Mouse (Mus musculus): ENCODE measurements around the gene Triml1. TPM values are rescaled to one million over a fixed set of nuclear protein-coding genes. Genes with fewer than 3 reads are reported as not detected.
A peak's percentile ranks its signal among the peaks of the same experiment; 100 is the strongest.

Gene Triml1
- polyA plus RNA-seq (2016; fragmentation: Nextera tagmentation; extraction: Ambion mirVana) = not detected in 2 replicates

- WGBS = 84% methylated on average over 2 of the region's 2 CpGs
- H3K4me1 ChIP-seq = no peaks in the 10 kb centered on the region
- DNase-seq (ENCODE audit: low spot score) = no peak
These were observed at the start of gene Triml1 for GRCm38 (mm10) chr8:43141386-43141785. Triml1 (minus strand) TSS chr8:43141486.

GRCm38 (mm10) chr8:43182281-43182680, 41.0 kb upstream of the Triml1 start:
- Histone ChIP-seq H3K4me1 (no peaks in the 10 kb centered on the region), H3K9me3 (no peaks in the 10 kb centered on the region), H3K27me3 (replicated peaks; ENCODE audit: low read depth, poor library complexity, severe bottlenecking) (no peaks in the 10 kb centered on the region), H3K27ac (replicated peaks) (no peak overlapping the region), H3K36me3 (replicated peaks) (no peaks in the 10 kb centered on the region), H3K4me3 (no peak overlapping the region)
- 83% methylated on average over 2 of the region's 2 CpGs for WGBS
- DNase-seq (ENCODE audit: low spot score) = no peak

More at GRCm38 (mm10) chr8:43141386-43141785, at the start of gene Triml1:
- Histone ChIP-seq H3K9me3 (no peaks in the 10 kb centered on the region), H3K27me3 (replicated peaks; ENCODE audit: low read depth, poor library complexity, severe bottlenecking) (no peaks in the 10 kb centered on the region), H3K4me3 (no peak within 1 kb of the TSS), H3K27ac (replicated peaks) (no peak within 1 kb of the TSS), H3K36me3 (replicated peaks) (no peaks in the 10 kb centered on the region)

GRCm38 (mm10) chr8:43180054-43180690, 38.9 kb upstream of the Triml1 start, which contains the start of gene Triml2:
Triml2 (plus strand) TSS chr8:43180541.
- H3K27me3 ChIP-seq (replicated peaks; ENCODE audit: low read depth, poor library complexity, severe bottlenecking) = no peaks in the 10 kb centered on the region
- no peaks in the 10 kb centered on the region for H3K4me1 ChIP-seq
- no peak within 1 kb of the TSS for H3K27ac ChIP-seq (replicated peaks)
- no peak within 1 kb of the TSS for H3K4me3 ChIP-seq
- H3K36me3 ChIP-seq (replicated peaks) = no peaks in the 10 kb centered on the region
- H3K9me3 ChIP-seq = no peaks in the 10 kb centered on the region
- no peak for DNase-seq (ENCODE audit: low spot score)
- 94% methylated on average over 13 of the region's 13 CpGs for WGBS

DNA sequence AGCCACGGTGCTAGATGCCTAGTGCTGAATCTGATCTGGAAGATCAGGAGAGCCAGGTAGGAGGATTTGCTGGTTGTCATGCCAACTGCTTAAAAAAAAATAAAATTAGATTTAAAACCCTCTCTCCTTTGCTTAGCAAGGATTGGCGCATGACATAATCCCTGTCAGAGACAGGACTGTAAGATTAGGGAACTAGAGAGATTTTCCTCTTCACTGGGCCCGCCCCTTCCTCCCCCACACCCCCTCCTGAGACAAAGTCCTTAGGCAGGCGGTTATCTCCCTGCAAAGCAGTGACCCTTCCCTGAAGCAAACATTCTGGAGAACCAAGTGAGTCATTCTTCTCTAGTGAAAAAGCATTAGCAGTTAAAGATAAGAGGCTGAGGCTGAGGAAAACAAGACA, 37.9 kb upstream of the Triml1 start:
- 49% methylated on average over 4 of the region's 4 CpGs for WGBS
- no peak overlapping the region for H3K4me3 ChIP-seq
- no peak for DNase-seq (ENCODE audit: low spot score)
- no peaks in the 10 kb centered on the region for H3K36me3 ChIP-seq (replicated peaks)
- H3K9me3 ChIP-seq = no peaks in the 10 kb centered on the region
- H3K27me3 ChIP-seq (replicated peaks; ENCODE audit: low read depth, poor library complexity, severe bottlenecking) = no peaks in the 10 kb centered on the region
- H3K4me1 ChIP-seq = no peaks in the 10 kb centered on the region
- H3K27ac ChIP-seq (replicated peaks) = no peak overlapping the region

DNA sequence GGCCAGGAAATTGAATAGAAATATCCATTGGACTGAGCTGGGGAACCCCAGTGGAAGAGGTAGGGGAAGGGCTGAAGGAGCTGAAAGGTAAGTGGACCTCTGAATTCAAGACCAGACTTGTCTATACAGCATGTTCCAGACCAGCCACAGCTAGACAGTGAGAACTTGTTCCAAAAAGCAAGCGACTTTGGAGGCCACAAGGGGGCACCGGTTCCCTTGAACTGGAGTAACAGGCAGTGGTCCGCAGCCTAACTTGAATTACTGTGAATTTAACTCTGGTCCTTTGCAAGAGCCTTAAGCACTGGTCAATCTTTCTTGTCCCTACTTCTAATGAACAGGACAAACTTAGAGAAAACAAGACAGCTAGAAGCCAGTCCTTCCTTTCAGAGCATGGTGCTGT, 37.0 kb upstream of the Triml1 start:
- Histone ChIP-seq H3K36me3 (replicated peaks) (no peaks in the 10 kb centered on the region), H3K4me1 (no peaks in the 10 kb centered on the region), H3K27me3 (replicated peaks; ENCODE audit: low read depth, poor library complexity, severe bottlenecking) (no peaks in the 10 kb centered on the region), H3K4me3 (no peak overlapping the region), H3K9me3 (no peaks in the 10 kb centered on the region), H3K27ac (replicated peaks) (no peak overlapping the region)
- WGBS = 47% methylated on average over 3 of the region's 3 CpGs
- DNase-seq (ENCODE audit: low spot score) = peak; percentile 17

GRCm38 (mm10) chr8:43176766-43177486, 35.6 kb upstream of the Triml1 start:
- H3K4me1 ChIP-seq = no peaks in the 10 kb centered on the region
- no peaks in the 10 kb centered on the region for H3K36me3 ChIP-seq (replicated peaks)
- H3K27ac ChIP-seq (replicated peaks) = no peak overlapping the region
- WGBS = 91% methylated on average over 6 of the region's 6 CpGs
- no peak overlapping the region for H3K4me3 ChIP-seq
- no peaks in the 10 kb centered on the region for H3K9me3 ChIP-seq
- H3K27me3 ChIP-seq (replicated peaks; ENCODE audit: low read depth, poor library complexity, severe bottlenecking) = no peaks in the 10 kb centered on the region
- DNase-seq (ENCODE audit: low spot score) = no peak

GRCm38 (mm10) chr8:43169249-43169755, 28.0 kb upstream of the Triml1 start:
- Histone ChIP-seq H3K4me3 (no peak overlapping the region), H3K9me3 (no peaks in the 10 kb centered on the region), H3K27ac (replicated peaks) (no peak overlapping the region), H3K36me3 (replicated peaks) (no peaks in the 10 kb centered on the region), H3K27me3 (replicated peaks; ENCODE audit: low read depth, poor library complexity, severe bottlenecking) (no peaks in the 10 kb centered on the region), H3K4me1 (no peaks in the 10 kb centered on the region)
- no peak for DNase-seq (ENCODE audit: low spot score)
- 94% methylated on average over 6 of the region's 6 CpGs for WGBS

DNA sequence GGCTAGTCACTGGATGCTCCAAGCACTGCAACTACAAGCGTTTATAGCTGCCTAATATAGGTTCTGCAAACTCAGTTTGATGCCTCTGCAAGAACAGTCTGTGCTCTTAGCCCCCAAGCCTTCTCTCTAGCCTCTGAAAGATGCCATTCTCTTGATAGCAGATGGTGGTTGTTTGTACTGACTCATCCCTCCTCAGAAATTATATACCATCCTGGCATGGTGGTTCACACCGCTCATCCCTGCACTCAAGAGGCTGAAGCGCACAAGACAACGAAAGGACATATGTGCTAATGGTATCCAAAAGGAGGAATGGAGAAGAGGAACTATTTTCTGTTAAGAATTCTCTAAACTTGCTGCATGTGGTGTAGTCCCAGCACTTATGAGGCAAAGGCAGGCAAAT, 26.8 kb upstream of the Triml1 start:
- H3K4me3 ChIP-seq = no peak overlapping the region
- no peaks in the 10 kb centered on the region for H3K27me3 ChIP-seq (replicated peaks; ENCODE audit: low read depth, poor library complexity, severe bottlenecking)

GRCm38 (mm10) chr8:43164453-43164852, 23.2 kb upstream of the Triml1 start:
- Histone ChIP-seq H3K4me1 (no peaks in the 10 kb centered on the region), H3K36me3 (replicated peaks) (no peaks in the 10 kb centered on the region), H3K4me3 (no peak overlapping the region), H3K27me3 (replicated peaks; ENCODE audit: low read depth, poor library complexity, severe bottlenecking) (no peaks in the 10 kb centered on the region), H3K27ac (replicated peaks) (no peak overlapping the region), H3K9me3 (no peaks in the 10 kb centered on the region)
- WGBS = 82% methylated on average over 3 of the region's 3 CpGs
- DNase-seq (ENCODE audit: low spot score) = no peak

More for the DNA sequence above, 26.8 kb upstream of the Triml1 start:
- Histone ChIP-seq H3K9me3 (no peaks in the 10 kb centered on the region), H3K36me3 (replicated peaks) (no peaks in the 10 kb centered on the region), H3K4me1 (no peaks in the 10 kb centered on the region), H3K27ac (replicated peaks) (no peak overlapping the region)
- DNase-seq (ENCODE audit: low spot score) = no peak
- WGBS = 93% methylated on average over 4 of the region's 4 CpGs

DNA sequence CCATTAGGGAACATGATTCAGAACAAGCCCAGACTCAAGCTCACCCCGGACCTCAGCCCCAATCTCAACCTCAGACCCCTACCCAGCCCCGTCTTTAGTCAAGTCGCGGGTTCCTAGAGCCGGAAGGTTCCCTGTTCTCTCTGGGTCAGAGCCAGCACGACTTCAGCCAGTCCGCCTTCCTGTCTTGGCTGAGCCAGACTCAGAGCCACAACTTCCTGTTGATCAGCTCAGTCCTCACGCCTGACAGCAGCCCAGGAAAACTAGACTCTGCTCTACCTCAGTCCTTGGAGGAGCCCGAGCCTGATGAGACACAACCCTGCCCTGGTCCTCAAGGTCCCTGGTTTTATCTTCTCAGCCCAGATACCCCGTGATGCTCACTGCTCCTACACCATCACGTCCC, 22.0 kb upstream of the Triml1 start:
- no peaks in the 10 kb centered on the region for H3K27me3 ChIP-seq (replicated peaks; ENCODE audit: low read depth, poor library complexity, severe bottlenecking)

GRCm38 (mm10) chr8:43149307-43149706, 8.0 kb upstream of the Triml1 start:
- no peaks in the 10 kb centered on the region for H3K9me3 ChIP-seq
- H3K4me3 ChIP-seq = no peak overlapping the region
- no peaks in the 10 kb centered on the region for H3K36me3 ChIP-seq (replicated peaks)
- DNase-seq (ENCODE audit: low spot score) = no peak
- no peak overlapping the region for H3K27ac ChIP-seq (replicated peaks)
- no peaks in the 10 kb centered on the region for H3K4me1 ChIP-seq
- WGBS = 87% methylated on average over 9 of the region's 9 CpGs
- H3K27me3 ChIP-seq (replicated peaks; ENCODE audit: low read depth, poor library complexity, severe bottlenecking) = no peaks in the 10 kb centered on the region

More for the DNA sequence above, 22.0 kb upstream of the Triml1 start:
- no peak overlapping the region for H3K27ac ChIP-seq (replicated peaks)
- no peak for DNase-seq (ENCODE audit: low spot score)
- H3K4me1 ChIP-seq = no peaks in the 10 kb centered on the region
- WGBS = 89% methylated on average over 11 of the region's 11 CpGs
- no peaks in the 10 kb centered on the region for H3K36me3 ChIP-seq (replicated peaks)
- no peak overlapping the region for H3K4me3 ChIP-seq
- H3K9me3 ChIP-seq = no peaks in the 10 kb centered on the region

DNA sequence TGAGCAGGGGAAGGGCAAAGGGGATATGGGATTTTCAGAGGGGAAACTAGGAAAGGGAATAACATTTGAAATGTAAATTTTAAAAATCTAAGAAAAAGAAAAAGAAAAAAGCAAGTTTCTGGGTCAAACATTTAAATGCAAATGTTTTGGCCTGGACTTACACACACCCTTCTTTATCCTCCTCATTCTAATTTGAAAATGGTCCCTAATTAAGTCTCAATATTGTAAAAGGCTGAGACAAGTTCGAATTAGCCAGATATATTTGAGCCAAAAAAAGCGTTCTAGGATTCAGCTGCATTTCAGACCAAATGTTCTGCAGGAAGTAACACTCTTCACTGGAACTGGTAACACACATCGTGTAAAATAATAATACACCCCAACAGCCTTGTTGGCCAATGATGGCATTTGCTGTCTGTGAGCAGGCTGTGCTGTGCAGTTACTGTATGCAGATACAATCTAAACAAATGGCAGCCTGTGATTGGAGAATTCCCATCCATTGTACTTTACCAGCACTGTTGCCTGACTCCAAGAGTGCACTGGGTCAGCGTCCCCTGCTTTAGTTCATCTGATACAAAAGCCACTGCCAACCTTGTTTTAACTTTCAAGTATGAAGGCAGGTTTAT, 30.0 kb downstream of the Triml1 start:
- no peaks in the 10 kb centered on the region for H3K9me3 ChIP-seq
- no peaks in the 10 kb centered on the region for H3K36me3 ChIP-seq (replicated peaks)
- no peaks in the 10 kb centered on the region for H3K27me3 ChIP-seq (replicated peaks; ENCODE audit: low read depth, poor library complexity, severe bottlenecking)
- no peak for DNase-seq (ENCODE audit: low spot score)
- no peaks in the 10 kb centered on the region for H3K4me1 ChIP-seq
- 84% methylated on average over 4 of the region's 4 CpGs for WGBS
- no peak overlapping the region for H3K27ac ChIP-seq (replicated peaks)
- no peak overlapping the region for H3K4me3 ChIP-seq
